Mouse (Mus musculus) E14TG2a.4 (cell line): ENCODE results near the gene Dpp4.

ENCODE experiments used
- CTCF ChIP-seq: conservative IDR thresholded peaks from 2 replicates; pipeline ENCODE4 v1.5.1; 2014; ENCODE audit warnings: low read length
- NANOG ChIP-seq: IDR thresholded peaks from 2 replicates; pipeline ENCODE4 v1.6.1; 2014; ENCODE audit warnings: borderline replicate concordance, low read length, mixed read lengths
- POU5F1 ChIP-seq: IDR thresholded peaks from 2 replicates; pipeline ENCODE4 v1.6.1; 2014; ENCODE audit warnings: low read length, borderline replicate concordance

GRCm38 (mm10) chr2:62362211-62362610 lies 49.8 kb downstream of the Dpp4 start:
- TF ChIP-seq CTCF, result no peak
- no peak for TF ChIP-seq NANOG
- TF ChIP-seq POU5F1, result no peak
